Mouse (Mus musculus) embryo, embryonic 10 days (tissue): ENCODE results near the gene Ago3.
A peak's percentile ranks its signal among the peaks of the same experiment; 100 is the strongest.

Experiments
- DNase-seq: peaks from one replicate; pipeline ENCODE4 v3.0.0-alpha.2; 2015; ENCODE audit warnings: low spot score

The Ago3 gene

DNA sequence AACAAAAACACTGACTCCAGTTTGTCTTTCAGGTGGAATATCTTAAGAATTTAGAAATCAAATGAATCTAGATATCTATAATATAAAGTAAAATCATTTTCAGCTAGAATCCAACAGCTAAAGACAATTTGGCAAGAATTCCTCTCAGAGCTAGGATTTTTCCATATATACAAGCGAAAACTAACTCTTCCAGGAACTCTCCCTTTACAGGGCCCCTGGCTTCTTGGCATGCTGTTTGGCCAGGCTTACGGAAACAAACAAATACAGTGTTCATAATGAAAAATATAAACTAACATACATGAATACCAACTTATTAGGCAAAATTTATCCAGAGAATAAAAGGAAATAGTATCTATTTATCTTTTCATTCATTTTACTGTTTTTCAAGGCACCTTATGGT lies 5.5 kb downstream of the Ago3 start:
- DNase-seq = no peak

DNA sequence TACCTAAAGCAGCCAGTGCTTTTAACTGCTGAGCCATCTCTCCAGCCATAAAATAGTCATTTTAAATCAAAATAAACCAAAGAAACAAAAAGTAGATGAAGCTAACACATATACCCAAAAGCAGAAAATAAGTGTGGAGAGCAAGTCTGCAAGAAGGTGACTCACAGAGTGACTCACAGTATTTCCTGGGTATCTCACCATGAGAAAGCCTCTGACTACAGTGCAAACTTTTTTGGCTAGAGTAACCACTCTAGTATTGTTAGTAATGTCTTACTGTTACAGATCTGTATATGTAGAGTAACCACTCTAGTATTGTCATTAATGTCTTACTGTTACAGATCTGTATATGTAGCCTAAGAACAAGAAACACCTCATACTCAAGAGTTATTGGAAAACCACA lies 13.6 kb downstream of the Ago3 start:
- DNase-seq = no peak

DNA sequence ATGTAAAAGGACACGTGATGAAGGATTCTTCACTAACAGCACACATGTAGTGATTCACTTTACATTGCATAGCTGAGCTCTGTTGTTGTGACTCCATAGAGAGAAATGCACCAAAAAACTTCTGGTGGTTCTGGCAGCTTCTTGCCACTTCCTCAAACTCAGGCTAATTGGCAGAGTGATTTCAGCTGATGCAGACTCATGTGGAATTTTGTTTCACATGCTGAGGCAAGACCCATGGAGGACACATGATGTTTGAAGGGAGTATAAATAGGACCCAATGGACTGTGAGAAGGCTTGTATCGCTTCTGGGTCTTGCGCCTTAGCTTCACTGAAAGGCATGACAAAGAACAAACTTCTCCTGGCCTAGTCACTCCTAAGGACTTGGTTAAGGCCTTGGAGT lies 16.8 kb downstream of the Ago3 start:
- no peak for DNase-seq

DNA sequence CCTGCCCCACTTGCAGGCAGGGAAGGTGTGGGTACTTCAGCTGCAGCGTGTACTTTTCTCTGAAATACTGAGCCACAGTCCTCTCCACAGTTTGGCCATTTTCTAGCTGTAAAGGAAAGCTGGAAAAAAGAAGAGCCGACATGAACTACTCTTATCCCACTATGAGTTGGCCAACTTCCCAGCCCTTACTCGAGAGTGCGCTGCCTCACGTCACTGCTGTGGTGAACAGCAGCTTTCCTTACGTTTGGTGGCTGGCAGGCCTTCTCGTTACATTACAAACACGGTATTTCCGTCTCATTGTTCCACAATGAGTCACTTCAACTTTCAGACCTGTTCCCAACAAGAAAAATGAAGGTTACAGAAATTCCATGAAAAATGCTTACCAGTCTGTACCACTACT lies 57.9 kb downstream of the Ago3 start:
- DNase-seq = no peak

DNA sequence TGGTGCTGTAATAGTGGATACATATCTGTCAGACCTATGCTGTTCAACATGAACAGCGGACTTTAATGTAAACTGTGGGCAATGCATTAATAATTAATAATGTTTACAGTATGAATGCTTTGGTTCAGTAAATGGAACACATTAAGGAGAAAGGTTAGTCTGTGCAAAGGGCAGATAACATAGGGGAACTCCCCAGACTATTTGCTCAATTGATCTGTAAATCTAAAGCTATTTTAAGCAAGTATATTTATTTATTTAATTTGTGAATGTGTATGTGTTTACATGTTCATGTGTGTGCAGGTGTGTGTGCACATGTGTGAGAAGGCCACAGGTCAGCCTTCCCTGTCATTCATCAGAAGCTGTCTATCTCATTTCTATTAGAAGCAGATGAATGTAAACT lies 69.3 kb downstream of the Ago3 start:
- no peak for DNase-seq

DNA sequence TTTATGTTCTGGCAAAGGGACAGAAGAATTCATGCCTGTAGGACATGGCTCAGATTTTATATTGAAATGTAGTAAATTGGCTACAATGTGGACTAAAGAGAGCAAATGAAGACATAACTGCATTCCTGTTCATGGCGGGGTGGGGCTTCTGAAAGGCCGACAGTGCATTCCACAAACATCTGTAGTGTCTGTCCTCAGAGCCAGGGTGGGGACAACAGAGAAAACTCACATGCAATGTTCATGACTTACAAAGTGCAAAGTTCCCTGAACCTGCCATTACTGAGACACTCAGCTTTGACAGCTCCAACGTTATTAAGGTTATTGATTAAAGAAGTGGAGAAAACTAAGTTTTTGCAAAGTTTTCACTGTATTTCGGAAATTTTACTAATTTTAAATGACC lies 85.9 kb downstream of the Ago3 start:
- DNase-seq = no peak

DNA sequence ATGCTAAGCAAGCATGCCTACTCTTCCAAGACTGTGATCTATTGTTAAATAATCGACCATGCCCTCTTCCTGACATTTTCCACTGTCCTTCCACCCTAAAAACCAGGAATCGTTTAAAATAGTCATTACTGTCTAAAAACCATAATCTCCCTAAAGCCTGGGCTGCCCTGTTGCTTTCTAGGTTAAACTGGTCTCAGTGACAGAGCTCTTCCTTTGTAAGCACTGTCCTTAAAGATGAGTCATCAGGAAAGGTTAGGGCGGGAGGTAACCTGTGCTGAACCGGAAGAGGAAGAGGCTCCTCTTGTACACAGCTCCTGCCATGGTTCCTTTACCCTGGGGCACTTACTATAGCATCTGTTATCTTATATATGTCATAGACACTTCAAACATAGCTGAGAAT lies 89.9 kb downstream of the Ago3 start:
- DNase-seq = no peak

DNA sequence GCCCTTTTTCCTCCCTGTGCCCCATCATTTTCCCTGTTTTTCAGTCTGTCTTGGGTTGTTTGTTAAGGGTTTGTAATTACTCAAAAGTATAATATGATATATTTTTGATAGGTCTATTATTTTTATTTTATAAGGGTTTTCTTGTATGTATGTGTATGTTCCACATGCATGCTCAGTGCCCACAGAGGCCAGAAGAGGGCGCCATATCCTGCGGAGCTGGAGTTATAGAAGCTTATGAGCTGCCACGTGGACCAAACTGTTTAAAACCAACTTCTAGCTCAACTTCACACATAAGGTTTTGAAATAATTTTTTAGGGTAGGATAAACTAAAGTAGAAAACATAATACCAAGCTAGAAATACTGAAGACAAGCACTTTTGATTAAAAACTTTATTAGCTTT lies 97.0 kb downstream of the Ago3 start:
- peak; percentile 48 for DNase-seq

DNA sequence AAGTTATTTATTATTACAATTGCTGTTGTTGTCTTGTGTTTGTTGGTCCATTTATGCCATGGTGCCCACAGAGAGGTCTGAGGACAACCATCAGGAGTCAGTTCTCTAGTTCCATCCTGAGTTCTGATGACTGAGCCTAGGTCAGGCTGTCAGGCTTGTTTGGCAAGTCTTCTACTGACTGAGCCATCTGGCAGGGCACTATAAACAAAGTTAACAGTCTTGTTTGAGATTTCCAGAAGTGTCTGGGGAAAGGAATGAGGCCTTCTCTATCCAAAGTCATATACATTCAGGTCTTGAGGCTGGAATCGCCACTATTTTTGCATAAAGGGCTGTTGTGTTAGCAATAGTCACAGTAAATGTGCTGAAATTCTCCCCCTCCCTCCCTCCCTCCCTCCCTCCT lies 97.6 kb downstream of the Ago3 start:
- no peak for DNase-seq

DNA sequence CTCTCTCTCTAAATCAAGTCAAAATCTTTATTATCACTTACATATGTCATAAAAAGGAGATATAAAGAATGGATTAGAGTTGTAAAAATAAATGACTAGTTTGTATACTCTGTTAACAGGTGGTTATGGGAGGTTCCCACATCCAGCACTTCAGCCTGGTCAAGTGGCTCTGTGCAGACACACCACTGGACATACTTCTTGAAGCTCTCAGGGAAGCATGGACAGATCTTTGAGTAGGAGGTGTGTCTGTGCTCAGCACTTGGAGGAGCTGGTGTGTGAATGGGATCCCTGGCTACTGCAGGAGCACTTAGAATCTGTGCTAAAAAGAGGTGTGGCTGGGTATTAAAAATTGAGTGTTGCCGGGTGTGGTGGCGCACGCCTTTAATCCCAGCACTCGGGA lies 99.1 kb downstream of the Ago3 start:
- DNase-seq = no peak

DNA sequence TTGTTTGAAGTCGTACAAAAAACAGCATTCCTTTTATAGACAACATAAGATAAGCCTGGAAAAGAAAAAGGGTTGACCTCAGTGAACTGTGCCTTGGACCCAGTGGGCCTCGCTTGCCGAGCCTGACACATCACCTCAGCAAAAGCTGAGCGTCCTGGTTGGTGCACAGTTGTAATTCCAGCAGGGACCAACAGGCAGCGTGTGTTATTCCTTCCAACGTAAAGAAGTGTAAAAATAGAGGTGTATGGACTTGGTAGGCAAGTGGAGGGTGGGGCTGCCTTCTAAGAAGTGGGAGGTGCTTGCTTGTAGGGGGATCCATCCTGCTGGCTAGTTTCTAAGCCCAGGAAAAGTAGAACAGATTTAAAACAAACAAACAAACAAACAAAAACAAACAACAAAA lies 103.3 kb downstream of the Ago3 start:
- no peak for DNase-seq

DNA sequence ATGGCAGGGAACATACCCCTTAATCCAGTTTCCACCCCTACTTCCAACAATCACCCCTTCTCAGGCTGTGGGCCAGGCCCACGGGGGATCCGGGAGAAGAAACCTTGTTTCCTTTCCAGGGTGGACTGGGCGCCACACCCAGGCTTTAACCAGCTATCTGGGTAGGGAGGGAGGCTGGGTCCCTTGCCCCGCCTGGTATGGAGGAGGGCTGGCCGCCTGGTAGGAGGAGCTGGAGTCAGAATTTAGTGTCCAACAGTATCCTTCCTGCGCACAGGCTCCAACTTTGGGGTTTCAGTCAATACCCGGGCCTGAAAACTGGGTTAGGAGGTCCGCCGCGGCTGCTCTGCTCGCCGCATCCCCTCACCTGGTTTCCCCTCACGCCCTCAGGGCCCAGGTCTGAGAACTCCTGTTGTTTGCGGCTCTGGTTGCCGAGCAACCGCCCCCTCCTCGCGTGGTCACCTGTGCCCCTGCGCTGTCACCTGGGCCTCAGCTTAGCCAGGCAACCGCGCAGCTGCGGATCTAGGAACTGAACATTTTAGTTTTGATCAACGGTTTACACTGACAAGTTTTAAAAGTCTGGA lies 104.0 kb downstream of the Ago3 start, which contains the start of gene Tekt2:
Gene Tekt2 (minus strand): TSS at position 408 of the 581 bp plus-strand sequence.
- peak; percentile 35 for DNase-seq

DNA sequence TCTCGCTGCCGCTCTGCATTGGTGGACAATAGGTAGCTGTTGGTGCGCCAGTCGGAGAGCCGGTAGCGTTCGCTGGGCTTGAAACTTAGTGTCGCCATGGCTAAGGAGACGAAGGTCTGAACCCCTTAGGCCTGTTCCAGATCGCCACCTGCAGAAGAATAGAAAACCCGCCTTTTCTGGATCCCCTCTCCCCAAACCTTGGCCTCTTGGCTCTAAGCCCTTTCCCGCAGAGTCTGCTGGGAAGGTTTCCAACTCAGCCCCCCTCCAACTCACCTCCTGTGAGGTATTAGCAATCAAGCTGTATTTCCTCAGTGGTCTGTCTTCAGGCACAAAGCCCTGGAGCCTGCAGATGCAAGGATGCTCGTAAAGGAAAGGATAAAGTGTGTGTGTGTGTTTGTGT lies 104.5 kb downstream of the Ago3 start:
- no peak for DNase-seq

DNA sequence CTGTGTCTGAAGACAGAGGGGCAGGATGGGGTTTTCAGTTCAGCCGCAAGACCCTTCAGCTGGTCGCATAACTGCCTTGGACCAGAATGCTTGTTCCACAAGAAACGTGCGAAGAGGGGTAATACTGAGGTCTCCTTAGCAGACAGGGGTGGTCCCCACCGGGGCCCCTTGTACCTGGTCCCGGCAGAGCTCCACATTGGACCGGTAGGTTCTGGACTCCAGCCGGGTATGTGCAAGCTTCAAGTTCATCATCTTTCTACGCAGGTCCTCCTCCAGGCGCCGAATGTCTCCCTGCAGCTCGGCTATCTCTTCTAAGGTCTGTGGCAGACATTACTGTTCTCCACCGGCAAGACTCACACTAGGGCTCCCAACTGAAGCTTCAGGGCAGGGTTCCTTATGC lies 106.7 kb downstream of the Ago3 start:
- no peak for DNase-seq

DNA sequence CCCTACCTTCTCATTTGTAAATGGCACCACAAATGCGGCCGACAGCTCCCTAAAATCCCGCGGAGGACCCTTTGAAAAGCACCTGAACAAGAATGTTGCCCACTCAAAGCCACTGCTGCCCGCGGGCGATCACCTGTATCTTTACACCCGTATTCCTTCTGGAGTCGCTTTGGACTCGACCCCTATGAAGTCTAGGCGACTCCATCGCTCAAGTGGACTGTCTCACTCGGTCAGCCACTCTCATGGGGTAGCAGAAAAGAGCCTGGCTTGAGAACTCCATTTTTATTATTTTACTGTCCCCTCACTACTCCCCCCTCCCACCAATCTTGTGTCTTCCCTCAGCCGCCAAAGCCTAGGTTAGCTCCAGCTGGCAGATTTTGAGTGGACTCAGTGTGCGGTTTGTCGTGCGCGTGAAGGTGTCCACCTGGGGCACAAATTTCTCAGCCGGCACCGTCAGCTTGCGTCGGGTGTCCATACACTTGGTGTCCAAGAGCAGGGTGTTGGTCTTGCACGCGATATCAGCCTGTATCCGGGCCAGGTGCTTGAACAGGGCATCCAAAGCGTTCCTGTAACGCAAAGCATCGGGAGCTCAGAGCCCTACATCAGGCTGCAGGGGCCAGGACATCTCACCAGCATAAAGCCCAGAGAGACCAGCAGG lies 107.4 kb downstream of the Ago3 start:
- DNase-seq = no peak

DNA sequence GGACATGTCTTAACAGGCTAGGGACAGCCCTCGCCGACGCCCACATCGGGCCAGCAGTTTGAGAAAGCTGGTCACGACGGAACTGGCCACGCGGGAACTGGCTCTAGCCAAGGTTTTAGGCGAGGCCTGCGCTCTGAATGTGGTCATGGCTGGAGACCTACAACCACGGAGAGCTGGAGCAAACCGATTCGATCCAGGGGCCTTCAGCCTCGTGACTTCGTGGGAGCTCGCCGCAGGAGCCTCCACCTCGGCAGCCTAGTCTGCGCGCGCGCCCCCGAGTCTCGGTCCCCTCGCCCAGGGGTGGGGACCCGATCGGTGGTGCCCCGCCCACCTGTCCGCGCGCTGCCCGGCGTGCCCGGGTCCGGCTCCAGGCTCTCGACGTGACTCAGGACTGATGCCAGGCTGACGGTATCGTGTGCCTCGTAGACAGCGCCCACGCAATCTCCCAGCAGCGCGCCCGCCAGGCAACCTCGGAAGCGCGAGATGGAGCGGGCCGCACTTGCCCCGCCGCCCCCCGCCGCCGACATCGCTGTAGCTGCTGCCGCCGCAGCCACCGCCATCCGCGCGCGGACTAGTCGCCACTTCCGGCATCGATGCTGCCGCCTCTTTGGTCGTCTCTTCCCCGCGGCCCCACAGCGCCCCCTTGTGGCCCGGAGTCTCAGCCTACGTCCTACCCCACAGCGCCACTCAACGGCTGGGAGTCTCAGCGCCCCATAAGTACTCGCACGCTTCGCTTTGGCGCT lies 108.1 kb downstream of the Ago3 start, which contains the start of gene Adprhl2:
Gene Adprhl2 (minus strand): TSS at position 593 of the 743 bp plus-strand sequence.
- peak; percentile 97 for DNase-seq

DNA sequence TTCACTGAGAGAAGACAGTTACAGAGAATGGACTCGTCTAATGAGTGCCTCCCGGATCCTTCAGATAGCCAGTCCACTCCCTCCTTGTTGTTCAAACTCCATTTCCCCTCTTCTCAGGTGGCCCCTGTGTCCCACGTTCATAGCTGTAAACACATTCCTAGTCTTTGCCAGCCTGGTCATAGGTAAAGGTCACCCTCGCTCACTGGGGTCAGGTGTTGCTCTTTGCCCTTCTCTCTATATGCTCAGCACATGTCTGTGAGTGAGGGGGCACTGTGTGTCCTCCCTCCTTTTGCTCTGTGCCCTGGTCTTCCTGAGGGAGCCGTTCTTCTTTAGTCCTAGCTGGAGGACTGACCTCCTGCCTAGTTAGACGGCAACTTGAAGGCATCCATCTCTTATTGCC lies 109.5 kb downstream of the Ago3 start:
- DNase-seq = no peak

DNA sequence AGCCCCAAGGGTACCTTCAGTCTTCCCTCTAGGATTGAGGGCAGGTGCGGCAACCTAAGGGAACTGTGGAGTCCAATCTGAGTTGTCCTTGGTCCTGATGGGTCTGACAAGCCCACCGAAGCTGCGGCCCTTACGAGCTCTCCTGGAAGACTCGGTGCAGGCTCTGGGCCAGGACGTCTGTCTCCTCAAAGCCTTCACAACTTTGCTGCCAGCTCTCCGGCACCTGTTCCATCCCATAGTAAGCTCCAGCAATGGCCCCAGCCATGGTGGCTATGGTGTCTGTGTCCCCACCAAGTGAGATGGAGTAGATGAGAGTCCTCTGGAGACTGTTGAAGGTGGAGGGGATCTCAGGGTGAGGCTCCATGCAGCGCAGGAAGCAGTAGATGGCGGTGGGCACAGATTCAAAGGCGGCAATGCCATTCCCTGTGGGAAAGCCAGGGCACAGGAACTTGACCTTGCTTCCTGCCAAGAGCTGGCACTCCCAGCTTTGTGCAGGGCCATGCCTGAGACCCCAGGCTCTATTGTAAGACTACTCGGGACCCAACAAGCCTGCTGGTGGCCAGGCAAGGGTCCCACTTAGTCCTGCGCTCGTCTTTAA lies 112.8 kb downstream of the Ago3 start:
- no peak for DNase-seq

DNA sequence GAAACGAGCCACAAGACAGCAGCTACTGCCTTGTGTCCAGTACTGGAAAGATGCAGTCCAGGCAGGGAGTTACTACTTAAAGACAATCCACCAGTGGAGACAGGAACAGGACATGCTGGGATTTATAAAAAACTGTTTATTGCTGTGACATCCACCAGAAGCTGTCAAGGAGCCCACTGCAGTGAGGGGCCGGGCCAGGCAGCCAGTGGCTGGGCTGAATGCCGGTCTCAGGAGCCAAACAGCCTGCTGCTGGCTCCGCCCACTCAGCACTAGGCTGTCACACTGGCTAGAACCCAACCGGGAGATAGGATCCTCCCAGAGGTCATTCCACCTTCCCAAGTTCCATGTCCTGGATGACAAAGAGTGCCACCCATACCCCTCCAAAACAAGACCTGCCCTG lies 113.4 kb downstream of the Ago3 start:
- DNase-seq = no peak

DNA sequence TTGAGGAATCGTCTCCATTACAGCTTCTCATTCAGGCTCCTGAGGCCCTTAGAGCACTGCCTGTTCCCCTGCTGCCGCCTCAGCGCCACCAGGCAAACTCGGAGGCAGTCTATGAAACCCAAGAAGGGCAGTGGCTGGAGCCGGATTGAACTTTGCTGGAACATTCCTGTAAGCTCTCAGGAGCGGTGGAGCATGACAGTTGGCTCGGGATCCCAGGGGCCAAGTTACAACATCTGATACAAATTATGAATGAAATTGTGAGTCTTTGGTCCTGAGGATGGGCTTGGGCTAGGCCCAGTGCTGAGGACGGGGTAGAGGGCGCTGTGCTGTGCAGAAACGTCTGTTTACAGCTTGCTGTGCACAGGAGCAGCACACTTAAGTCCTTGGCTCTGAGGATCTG lies 115.0 kb downstream of the Ago3 start:
- DNase-seq = peak; percentile 51

DNA sequence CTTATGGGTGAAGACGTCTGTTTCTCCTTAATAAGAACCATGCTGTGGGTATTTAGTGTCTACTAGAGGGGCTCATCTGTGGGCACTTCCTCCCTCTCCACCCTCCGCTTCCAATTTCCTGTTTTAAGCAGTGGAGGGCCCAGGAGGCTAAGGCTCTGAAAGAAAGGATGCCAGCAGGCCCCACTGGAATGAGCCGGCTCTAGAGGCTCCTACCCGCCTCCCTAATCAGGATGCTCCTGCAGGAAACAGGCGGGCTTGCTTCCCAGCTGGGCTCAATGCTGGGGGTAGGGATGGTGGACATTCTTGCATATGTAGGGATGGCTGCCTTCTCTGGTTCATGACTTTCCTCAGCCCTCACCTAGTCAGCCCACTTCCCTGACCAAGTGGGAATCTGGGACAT lies 116.2 kb downstream of the Ago3 start:
- DNase-seq = no peak

DNA sequence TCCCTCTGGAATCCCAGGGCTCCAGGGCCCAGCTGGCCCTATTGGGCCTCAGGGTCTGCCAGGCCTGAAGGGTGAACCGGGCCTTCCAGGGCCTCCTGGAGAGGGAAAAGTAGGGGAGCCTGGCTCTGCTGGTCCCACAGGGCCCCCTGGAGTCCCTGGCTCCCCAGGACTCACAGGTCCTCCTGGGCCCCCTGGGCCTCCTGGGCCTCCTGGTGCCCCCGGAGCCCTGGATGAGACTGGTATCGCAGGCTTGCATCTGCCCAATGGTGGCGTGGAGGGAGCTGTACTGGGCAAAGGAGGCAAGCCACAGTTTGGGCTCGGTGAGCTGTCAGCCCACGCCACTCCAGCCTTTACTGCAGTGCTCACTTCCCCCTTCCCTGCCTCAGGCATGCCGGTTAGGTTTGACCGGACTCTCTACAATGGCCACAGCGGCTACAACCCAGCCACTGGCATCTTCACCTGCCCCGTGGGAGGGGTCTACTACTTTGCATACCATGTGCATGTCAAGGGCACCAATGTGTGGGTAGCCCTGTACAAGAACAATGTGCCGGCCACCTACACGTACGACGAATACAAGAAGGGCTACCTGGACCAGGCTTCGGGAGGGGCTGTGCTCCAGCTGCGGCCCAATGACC lies 117.7 kb downstream of the Ago3 start:
- DNase-seq = no peak

DNA sequence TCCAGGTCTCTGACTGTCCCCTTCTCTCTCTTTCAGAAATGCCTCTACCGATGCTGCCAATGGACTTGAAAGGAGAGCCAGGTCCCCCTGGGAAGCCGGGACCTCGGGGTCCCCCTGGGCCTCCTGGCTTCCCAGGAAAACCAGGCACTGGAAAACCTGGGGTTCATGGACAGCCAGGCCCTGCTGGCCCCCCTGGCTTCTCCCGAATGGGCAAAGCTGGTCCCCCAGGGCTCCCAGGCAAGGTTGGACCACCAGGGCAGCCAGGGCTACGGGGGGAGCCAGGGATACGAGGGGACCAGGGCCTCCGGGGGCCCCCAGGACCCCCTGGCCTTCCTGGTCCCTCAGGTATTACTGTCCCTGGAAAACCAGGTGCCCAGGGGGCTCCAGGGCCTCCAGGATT lies 119.0 kb downstream of the Ago3 start:
- DNase-seq = no peak
